Mouse (Mus musculus): ENCODE results near the gene Rcor2. TPM values are rescaled to one million over a fixed set of nuclear protein-coding genes. Genes with fewer than 3 reads are reported as not detected.

The Rcor2 gene
- total RNA-seq, 2 experiments from 2014 or later: 22.7 to 24.1 TPM

DNA sequence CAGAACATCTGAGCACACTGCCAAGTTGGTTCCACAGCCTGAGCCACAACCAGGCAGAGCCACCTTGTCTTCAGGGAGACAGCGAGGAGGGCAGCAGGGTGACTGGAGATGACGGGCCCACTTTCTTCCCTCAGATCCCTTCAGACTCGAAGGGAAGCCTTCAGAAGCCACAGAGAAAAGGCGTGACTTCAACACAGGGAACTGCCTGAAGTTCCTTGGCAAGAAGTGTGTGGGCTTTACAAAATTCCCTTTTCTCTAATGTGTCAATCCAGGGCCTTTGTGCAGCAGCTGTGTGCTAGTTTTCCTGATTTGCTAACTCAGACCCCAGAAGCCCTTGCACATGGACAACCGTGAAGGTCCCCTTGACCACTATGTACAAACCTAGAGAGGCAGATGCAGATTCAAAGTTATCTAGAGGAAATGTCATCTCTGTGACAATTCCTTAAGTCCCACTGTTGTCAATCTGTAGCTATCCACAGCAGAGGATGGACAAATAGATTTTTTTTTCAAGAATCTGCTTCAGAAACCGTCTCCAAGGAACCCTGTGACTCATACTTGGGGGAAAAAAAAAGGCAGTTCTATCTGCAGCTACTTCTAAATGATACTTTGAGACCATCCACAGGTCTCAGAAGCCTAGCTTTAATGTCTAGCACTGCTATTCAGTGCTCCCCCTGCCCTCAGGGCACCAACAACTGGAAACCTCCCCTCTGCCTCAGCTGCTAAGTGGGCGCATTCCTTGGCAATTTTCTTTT is 25.0 kb downstream of the Rcor2 start:
- DNase-seq (ENCODE audit: low spot score in 2 of 2): no peak

DNA sequence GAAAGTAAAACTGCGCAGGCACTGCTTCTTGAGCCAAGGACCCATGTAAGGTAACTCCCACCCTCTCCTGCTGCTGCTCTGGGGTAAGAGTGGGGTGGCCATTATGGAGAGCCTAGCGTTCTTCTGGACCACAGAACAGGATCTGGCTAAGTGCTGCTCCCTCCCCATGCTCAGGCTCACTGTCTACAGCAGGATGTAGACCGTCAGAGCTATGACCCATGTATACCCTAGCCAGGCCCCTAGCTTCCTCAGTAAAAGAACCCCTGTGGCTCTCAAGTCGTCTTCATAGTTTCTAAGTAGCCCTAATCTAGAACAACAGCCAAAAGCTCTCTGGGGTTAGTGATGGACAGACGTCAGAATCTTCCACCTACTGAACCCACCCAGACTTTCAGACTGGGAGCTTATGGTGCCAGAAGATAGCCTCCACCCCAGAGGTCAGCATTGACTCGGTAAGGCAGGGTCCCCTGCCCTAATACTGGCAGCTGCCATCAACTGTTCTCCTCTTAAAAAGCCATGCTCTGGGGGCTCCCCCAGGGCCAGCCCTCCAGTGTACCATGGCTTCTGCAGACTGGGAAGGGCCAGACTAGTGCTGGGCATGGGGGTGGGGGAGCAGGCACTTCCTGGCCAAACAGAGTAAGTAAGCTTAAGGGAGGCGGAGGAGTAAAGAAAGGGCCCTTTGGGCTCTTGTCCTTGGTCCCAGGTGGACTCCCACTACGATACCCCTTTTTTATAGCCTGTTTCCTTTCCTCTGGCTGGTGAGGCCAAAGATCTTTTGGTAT is 27.2 kb downstream of the Rcor2 start:
- DNase-seq (ENCODE audit: low spot score in 2 of 2): no peak

DNA sequence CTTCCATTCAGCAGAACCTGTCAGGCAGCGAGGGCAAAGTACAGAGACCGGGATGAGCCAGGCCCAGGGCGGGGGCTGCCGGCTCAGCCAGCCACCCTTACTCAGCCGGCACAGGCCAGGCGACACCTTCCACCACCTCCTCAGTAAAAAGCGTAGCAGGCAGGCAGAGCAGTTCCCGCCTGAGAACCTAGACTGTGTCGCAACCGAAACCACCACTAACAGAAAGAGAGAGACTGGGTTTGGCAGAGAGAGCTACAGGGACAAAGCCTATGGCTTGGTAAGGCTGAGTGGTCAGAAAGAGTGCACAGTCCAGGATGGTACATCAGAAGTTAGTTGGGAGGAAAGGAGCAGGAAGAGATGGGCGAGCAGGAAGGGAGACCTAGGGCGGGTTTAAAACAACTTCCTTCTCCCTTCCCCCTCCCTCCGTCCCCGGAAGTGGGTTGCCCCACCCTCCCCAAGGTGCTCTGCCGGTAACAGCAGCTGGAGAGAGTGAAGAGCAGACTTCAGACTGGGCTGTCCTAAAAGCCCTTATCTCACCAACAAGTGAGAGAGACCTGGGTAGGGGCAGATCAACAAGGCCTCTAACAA is 28.0 kb downstream of the Rcor2 start:
- DNase-seq (ENCODE audit: low spot score in 2 of 2): no peak

DNA sequence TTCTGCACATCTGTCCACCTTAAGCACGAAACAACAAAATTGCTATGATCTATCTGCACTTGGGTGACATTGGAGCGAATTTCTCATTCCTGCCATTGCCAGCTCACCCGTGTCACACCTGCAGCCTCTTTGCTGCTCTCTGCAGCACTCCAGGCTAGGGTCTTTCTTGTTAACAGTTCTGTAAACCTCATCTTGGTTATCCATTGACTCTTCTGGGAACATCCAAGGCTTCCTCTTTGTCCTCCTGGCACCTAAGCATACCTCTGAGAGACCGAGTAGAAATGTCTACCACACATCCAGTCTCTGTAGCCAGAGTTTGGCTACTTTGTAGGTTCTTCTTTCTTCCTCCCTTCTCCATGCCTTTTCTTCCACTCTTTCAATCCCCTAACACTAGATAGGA is 28.8 kb downstream of the Rcor2 start:
- no peak for DNase-seq (ENCODE audit: low spot score in 2 of 2)

DNA sequence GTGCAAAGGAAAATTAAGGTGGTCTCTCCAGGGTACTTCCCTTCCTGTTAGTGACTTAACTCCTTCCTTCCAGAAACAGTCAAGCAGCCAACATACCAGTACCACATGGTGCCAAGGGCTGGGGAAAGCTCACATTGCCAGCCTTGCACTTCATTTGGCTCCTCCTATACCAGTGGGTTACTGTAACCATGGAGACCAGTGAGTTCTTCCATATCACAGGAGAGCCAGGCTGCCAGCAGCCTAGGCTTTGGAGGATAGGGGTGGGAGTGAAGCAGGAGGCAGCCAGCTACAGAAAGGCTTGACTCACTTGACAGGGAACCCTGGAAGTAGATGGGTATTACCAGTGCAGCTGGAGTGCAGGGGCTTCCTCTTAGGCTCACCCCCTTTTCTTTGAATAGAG is 31.9 kb downstream of the Rcor2 start:
- DNase-seq (ENCODE audit: low spot score in 2 of 2): peak in 1 of 2 experiments; percentile 53

DNA sequence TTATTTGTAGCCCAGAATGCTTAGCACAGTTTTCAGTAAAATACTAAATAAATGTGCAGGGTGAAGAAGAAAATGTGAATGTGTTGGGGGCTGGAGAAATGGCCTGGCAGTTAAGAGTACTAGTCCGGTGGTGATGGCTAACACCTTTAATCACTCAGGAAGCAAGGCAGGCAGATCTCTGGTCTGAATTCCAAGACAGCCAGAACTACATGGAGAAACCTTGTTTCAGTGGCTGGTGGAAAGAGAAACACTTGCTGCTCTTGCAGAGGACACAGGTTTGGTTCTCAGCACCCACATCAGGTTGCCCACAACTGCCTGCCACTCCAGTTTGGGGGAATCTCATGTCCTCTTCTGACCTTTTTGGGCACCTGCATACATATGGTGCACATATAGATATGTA is 33.0 kb downstream of the Rcor2 start:
- no peak for DNase-seq (ENCODE audit: low spot score in 2 of 2)

DNA sequence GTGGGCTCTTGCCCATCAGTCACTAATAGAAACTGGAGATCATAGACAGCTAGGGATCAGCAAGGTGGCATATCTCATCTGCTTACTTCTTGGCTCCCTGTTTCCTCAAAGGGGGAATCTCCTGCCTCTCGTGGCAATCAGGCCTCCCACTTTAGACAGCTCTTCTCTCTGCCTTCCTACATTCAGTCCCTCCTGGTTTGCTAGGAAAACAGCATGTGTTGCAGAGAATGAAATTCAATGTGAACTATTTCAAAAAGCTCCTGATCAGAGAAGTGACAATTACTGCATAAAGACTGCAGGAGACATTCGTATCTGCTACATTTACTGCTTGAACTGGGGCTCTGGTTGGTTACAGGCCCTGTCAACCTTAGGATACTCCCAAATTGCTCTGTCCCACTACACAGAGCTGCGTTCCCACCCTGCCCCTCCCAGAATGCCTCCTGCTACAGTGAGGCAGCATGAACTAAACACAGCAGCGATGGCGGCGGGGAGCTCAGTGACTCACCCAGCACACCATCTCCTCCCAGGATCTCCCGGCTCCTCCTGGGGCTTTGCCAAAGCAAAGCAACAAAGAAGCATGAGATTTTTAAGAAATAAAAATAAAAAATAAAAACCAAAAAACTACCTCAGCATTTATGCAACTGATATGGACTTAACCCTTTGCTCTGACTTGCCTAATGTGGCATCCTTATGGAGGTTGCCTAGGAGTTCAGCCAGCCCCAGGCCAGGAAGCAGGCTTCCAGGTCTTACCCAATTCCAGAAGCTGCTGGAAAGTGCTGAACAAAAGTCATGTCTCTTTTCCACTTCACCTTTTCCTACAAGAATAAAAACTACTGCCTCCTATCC is 34.7 kb downstream of the Rcor2 start:
- no peak for DNase-seq (ENCODE audit: low spot score in 2 of 2)

DNA sequence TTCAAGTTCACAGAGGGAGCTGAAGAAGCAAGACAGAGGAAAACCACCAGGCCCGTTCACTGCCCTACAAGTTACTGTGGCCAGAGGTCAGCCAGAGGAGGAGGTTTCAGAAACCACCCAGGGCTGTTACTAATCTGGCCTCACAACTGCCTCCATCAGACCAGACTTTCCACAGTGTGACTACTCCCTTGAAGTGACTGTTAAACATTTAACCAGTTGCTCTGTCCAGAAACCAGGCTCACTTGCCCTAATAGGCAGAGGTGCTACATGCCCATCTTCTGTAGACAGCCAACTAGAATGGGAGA is 35.3 kb downstream of the Rcor2 start:
- DNase-seq (ENCODE audit: low spot score in 2 of 2): no peak

DNA sequence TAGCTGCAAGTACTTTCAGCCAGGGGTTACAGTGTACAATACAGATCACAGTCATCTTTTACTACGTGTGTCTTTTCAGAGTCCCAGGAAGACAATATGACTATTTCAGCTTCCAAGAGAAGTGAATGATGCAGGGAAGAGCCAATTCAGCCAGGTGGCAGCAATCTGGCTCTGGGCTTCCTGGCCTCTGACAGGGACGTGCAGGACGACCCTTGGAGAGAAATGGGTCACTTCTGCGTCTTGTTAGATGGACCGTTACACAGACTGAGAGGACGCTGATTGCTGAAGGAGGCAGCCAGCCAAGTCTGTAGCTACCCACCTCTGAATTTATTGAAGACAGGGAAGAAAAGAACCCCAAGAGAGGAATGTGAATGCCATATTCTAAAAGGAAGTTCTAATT is 36.7 kb downstream of the Rcor2 start:
- no peak for DNase-seq (ENCODE audit: low spot score in 2 of 2)

DNA sequence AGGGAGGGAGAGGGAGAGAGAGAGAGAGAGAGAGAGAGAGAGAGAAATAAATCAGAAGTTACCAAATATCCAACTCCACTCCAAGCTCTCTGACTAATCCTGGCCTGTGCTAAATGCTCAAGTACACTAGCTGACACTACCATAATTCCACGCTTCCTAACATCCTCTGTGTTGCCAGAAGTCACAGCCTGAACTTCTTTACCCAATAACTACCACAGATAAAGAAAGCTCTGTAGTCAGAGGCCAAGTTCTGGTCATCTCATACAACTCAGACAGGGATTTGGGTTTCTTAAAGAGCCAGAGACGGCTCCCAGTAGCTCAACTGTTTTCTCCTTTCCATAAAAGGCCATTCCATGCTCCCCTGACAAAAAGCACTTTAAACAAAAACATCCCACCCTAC is 37.7 kb downstream of the Rcor2 start:
- no peak for DNase-seq (ENCODE audit: low spot score in 2 of 2)

DNA sequence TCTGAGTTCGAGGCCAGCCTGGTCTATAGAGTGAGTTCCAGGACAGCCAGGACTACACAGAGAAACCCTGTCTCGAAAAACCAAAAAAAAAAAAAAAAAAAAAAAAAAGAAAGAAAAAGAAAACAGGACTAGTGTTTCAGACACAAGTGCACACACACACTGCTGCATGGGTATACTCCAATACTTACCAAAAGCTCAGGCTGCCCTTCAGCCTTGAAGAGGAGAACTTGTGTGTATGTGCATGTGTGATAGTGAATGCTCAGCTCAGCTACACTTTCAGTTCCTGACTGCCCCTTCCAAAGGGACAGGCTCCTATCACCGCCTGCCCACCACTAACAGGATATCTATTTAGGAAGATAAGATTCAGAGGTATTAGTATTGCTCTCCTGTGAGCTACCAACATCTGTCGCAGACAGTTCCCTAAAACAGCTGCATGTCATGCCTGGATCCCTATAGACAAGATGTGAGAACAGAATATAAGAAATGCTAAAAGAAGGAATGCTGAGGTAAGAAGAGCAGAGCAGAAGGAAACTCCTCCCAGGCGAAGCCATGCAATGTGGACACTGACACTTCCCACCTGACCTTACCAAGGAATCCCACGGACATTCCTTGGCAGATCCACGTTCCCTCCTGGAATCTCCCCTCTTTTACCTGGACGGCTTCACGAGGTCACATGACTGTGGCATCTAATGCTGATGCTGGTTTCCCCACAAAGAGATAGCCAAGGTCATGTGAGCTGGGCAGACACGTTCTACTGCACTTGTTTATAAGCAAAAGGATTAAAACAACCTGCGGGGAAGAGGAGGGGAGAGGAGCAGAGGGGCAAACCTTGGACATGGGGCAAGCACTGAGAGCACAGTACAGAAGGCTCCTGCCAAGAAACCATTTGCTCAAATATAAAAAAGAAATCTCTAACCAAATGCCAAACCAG is 38.5 kb downstream of the Rcor2 start:
- DNase-seq (ENCODE audit: low spot score in 2 of 2): no peak

DNA sequence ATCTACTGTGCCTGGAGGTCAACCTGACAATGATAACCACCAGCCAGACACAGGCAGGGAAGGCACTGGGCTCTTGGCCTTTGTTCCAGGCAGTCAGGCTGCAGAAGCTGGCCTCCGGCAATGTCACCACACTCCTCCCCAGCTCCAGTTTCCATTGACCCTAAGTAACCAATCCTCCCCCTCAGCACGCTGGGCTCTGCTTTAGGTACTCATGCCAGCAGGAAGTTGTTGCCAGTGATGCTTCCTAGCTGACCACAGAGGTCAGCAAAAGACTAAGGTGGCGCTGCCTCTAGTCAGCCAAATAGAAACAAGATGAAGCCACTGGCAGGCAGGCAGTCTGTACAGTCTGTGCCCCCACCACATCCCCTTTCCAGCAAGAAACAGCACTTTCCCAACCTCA is 39.8 kb downstream of the Rcor2 start:
- no peak for DNase-seq (ENCODE audit: low spot score in 2 of 2)

DNA sequence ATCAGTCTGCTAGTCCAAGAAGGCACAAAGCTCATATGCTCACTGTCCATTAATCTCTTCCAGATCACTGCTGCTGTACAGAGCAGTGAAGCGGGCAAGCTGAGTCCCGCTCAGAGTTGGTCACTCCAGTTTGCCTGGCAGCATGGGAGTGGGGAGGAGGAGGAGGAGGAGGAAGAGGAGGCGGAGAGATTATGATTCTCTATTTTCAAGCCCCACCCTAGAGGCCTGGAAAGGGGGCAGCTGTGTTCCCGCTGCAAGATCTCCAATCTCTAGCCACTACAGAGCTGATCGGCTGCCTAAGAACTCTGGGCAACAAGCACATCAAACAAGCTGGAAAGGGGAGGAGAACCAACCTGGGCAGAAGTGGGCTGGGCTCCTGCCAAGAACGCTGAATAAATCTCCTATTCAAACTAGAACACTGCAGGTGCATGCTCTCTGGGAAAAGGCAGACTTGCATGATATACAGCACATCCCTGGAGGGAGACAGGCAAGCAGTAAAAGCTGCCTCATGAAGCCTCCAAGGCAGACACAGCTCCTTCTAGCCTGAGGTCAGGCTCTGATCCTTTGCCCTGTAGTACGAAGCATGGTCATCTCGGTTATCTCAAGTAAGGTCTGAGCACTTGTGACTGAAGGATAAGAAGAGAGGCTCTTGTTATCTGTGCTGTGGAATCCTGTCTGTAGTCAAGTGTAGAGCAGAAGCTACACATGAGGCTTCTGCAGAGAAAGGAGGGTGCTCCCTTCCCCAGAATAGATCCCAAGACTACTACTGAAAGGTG is 41.1 kb downstream of the Rcor2 start:
- no peak for DNase-seq (ENCODE audit: low spot score in 2 of 2)

DNA sequence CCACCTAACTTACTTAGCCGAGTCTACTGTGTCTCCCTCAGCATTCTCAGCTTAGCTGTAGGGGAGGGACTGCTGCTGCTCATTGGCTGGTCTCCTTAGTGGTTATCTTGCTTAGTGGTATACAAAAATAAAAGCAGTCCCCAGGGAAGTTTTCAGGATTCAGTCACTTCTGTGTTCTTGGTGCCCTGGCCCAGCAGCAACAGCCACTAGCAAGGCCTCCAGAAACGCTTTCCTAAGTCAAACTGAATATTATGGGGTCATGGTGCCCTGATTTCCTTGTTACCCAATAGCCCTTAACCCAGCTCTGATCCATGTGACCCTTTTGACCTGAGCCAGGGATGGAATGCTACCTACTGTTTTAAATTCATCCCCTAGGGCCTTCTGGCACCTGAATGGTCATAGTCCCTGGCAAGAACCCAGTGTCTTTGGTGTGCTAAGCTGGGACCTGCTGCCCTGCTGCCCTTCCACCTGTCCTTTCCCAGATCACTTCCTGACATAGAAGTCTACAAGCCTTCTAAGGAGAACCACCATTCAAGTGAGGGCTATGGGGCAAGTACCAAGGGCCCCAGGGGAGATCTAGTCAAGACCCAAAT is 42.7 kb downstream of the Rcor2 start:
- no peak for DNase-seq (ENCODE audit: low spot score in 2 of 2)

DNA sequence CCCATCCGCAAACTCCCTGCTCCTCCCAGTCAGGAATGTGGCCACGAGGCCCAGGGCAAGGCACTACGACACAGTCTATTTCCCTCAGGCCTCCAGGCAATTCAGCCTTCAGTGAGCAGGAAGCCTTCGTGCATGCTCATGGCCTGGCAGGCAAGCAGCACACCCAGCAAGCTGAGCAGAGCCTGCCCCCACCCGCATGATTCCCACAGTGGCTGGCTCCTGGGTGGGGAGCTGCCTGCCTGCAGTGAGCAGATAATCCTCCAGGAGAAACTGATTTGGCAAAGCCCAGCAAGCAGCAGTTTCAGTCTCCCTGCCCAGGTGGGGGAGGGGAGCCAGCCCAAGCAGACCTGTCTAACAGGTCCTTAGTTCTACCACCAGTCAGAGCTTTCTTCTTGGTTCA is 43.6 kb downstream of the Rcor2 start:
- DNase-seq (ENCODE audit: low spot score in 2 of 2): peak in 1 of 2 experiments; percentile 44

DNA sequence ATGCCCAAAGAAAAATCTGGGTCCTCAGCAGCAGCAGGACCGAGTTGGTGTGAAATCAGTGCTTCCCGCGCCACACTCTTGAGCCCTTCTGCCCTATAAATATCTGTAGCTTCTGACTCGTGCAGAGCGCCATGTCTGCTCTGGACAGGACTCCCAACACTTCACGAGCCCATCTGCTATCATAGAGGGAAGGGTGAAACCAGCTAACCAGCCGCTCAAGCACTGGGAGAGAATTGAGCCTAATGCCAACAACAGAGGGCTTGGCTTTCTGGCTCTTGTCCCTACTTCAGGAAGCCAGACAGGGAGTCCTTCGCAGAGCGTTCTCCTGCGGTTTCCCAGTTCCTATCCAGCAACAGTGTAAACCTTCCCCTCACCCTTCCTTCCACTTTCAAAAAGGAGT is 44.2 kb downstream of the Rcor2 start:
- no peak for DNase-seq (ENCODE audit: low spot score in 2 of 2)

DNA sequence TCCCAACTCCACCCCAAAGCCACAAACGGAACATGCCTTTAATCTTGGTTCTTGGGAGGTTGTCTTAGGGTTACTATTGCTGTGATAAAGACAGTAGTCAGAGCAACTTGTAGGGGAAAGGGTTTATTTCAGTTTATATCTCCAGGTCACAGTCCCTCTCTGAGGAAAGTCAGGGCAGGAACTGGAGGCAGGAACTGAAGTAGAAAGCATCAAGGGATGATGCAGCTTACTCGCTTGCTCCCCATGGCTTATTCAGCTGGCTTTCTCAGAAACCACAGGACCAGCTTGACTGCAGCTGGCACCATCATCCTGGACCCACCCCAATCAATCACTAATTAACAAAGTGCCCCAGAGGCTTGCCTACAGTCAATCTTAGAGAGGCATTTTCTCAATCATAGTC is 46.5 kb downstream of the Rcor2 start:
- no peak for DNase-seq (ENCODE audit: low spot score in 2 of 2)

DNA sequence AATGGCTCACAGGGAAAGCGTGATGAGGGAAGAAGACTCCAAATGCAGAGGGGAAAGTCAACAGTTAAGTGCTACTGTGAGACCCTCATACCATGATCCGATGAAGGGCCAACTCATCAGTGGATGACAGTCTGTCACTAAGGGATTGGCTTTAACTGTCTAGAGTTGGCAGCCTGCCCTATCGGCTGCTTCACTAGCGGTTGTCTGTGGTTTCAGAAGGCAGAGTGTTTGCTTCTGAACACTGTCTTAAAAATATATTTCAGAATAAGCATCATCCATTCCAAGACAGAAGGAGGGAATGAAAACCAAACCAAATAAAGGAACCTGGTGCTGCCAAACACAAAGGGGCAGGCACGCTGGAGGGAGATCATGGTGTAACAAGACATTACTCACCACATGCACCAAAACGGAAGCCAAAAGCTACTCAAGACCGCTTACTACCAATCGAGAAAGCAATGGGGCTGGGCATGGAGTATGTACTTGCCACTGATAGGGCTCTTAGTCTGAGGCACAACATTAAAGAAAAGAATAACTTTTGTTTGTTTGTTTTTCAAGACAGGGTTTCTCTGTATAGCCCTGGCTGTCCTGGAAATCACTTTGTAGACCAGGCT is 48.0 kb downstream of the Rcor2 start:
- DNase-seq (ENCODE audit: low spot score in 2 of 2): peak; percentile 60 to 66

DNA sequence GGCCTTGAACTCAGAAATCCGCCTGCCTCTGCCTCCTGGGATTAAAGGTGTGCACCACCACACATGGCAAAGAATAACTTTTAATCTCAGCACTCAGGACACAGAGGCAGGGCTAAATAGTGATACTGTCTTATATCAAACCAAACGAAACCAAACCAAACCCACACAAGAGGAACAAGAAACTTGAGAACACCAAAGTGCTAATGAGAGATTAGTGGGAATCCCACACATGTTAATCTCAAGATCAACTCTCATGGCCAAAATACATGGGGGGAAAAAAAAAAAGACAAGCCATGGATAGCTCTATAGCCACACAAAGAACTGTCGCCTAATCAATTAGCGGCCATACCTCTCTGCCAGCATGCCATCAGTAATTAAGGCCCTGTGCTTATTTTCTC is 48.5 kb downstream of the Rcor2 start:
- no peak for DNase-seq (ENCODE audit: low spot score in 2 of 2)
